Mouse (Mus musculus): ENCODE data around the gene Csf1.

The Csf1 gene

GRCm38 (mm10) chr3:107778016-107778415, 17.7 kb upstream of the Csf1 start:
- DNase-seq: no peak

DNA sequence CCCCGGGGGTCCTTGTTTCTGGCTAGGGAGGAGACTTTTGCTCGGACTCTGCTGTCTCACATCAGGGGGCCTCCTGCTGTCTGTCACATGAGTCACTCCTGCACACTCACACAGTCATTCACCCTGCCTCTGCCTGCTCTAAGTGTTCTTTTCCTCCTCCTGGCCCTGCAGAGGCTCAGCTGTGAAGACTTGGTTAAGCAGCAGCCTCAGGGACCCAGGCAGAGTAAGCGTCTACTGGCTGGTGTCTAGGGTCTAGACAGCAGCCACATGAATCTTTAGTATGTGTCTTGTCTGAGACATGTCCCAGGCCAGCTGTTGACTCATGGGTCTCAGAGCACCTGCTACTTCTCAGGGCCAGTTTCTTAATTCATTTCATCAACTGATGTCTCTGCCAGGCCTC, 16.0 kb upstream of the Csf1 start:
- DNase-seq: peak; percentile 54

- no peak for DNase-seq
Observed at GRCm38 (mm10) chr3:107775736-107776135, 15.5 kb upstream of the Csf1 start.

DNA sequence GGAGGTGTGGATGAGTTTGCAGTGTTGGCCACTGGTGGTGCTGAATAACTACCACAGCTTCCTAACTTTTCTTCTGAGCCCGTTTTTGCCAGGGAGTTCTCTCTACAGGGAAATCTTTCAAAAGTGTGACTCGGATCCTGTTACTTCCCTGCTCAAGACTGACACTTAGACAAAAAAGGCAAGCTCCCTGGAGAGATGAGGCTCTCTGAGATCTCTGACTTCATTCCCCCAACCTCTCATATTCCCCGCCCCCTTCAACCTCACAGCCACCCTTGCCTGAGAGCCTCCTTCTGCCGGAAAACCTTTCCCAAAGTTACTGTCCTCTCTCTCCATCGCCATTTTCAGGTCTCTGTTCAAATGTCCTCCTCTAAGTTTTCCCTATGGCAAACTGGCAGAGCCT, 14.8 kb upstream of the Csf1 start:
- DNase-seq: no peak

- DNase-seq: no peak
Observed at GRCm38 (mm10) chr3:107772860-107773259, 12.6 kb upstream of the Csf1 start.

DNA sequence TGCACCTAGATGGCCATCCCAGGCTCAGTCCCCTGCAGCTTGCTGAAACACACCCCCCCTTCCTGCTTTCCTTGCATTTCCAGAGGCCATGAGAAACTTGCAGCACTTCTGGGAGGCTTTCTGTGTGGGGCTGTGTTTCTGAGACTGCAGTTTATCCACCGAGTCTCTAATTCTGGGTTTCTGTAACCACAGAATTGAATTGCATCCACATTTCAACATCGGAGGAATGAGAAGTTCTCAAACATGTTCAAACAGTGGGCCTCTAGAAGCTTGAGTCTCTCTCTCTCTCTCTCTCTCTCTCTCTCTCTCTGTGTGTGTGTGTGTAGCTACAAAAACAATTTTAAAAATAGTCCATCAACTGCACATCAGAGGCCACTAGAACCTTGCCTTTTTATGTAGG, 9.4 kb upstream of the Csf1 start:
- no peak for DNase-seq

GRCm38 (mm10) chr3:107768104-107768989, 8.1 kb upstream of the Csf1 start:
- no peak for DNase-seq

GRCm38 (mm10) chr3:107766804-107767203, 6.5 kb upstream of the Csf1 start:
- no peak for DNase-seq

- no peak for DNase-seq
Observed at GRCm38 (mm10) chr3:107765979-107766378, 5.7 kb upstream of the Csf1 start.

DNA sequence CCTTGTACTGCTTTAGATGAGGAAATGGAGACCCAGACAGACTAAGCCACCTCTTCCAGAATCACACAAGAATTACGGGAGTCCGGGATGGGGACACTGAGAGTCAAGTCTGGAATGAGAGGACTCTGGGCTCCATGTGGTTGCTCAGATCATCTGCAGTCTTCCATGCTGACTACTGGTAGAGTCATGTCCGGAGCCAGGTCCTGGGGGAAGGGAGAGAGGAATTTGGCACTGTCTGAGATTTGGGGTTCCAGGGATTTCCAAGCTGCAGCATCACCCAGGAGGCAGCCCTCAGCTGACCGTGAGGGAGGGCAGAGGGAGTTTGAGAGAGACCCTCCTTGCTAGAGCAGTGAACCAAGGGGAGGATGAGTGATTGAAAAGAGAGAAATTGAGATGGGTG, 3.3 kb upstream of the Csf1 start:
- DNase-seq: no peak

- no peak for DNase-seq
Observed at GRCm38 (mm10) chr3:107761446-107761845, 1.2 kb upstream of the Csf1 start.

GRCm38 (mm10) chr3:107760771-107761170, 502 bp upstream of the Csf1 start:
- no peak for DNase-seq

- peak; percentile 35 for DNase-seq
Observed at GRCm38 (mm10) chr3:107758638-107759037, 1.6 kb downstream of the Csf1 start.

GRCm38 (mm10) chr3:107758176-107758575, 2.1 kb downstream of the Csf1 start:
- no peak for DNase-seq

- DNase-seq: no peak
Observed at GRCm38 (mm10) chr3:107757365-107758129, 2.7 kb downstream of the Csf1 start.

DNA sequence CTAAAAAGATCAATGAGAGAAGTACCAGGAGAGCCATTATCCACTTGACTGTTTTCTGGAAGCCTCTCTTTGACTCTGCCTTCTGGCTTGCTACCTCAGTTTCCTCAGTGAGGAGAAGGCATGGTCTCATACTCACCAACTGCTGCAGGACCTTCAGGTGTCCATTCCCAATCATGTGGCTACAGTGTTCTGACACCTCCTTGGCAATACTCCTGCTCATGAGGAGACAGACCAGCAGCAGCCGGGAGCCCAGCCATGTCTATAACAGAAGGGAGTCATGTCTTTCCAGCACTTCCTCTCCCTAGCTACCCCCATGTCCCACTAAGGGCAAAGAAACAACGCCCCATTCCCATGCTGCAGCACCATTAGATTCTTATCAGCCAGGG, 3.8 kb downstream of the Csf1 start:
- DNase-seq: no peak

GRCm38 (mm10) chr3:107755702-107756480, 4.4 kb downstream of the Csf1 start:
- no peak for DNase-seq

GRCm38 (mm10) chr3:107754632-107755031, 5.6 kb downstream of the Csf1 start:
- DNase-seq: peak; percentile 72

- no peak for DNase-seq
Observed at GRCm38 (mm10) chr3:107751607-107752006, 8.7 kb downstream of the Csf1 start.

DNA sequence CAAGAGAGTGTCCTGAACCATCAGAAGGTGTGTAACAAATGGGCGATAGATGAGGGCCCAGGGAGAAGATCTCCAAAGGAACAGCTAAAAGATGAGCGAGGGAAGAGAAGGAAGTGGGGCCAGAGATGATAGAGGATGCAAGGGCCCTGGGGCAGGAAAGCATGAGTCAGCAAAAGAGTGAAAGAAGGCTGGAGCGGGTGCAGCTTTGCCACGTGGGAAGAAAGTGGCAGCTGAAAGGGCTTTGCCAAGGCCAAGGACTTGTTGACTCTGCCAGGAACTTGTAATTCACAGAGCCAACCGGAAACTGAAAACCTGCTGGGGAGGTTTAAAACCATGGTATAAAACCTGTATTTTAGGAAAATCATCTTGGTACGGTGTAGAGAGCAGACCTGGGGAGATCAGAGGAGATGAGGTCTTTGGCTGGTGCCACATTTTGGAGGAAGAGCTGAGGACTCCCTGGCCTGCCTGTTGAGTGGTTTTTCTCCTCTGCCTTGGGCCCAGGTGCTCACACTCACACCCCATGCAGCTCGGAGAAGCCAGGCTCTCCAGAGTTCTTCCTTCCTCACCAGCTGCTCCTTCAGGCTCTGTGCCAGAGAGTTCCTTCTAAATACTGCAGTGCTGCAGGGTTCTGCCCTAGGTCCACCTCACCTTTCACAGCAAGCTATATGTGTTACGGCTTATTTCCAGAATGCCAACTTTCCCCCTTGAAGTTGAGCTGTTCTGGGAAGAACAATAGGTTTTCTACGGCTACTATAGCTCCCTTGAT, 9.3 kb downstream of the Csf1 start:
- DNase-seq: no peak

- no peak for DNase-seq
Observed at GRCm38 (mm10) chr3:107749446-107749845, 10.8 kb downstream of the Csf1 start.

DNA sequence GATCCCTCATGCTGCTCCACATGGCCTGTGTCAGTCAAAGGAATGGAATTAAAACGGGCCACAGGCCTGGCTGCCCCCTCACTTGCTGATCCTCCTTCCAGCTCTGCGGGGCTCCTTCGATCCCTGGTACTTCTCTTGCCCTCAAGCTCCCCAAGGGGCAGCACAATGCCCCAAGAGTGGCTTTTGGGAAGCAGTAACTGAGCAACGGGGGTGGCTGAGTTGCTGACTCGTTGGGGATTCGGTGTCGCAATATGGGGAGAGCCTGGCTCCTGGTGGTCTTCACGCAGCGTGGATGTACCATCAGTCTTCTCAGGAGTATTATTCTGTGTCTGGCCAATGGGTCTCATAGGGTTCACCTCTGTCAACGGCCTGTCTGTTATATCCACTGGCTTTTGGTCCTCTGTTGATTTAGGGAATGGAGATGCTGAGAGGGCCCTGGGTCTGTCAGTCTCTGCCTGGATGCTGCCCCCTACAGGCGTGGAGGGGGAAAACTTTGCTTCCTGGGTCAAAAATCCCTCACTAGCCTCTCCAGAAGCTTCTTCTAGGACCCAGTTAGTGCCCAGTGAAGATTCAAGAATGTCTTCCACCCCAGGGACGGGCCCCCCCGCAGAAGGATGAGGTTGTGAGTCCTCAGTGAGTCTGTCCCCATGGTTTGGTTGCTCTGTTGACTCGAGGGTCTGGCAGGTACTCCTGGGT, 11.9 kb downstream of the Csf1 start:
- no peak for DNase-seq

Measured in retina, postnatal 1 day (tissue).